Mouse (Mus musculus): ENCODE measurements at regions not wholly inside any gene's neighbourhood (a gene's known extent, or its start where the extent isn't known, plus 50 kb on each side); places are given as distances from the start of the nearest gene placed in this dataset.

- no peak for ATAC-seq
- H3K4me1 ChIP-seq: no peaks in the 10 kb centered on the region
- H3K4me3 ChIP-seq: no peak overlapping the region
- no peaks in the 10 kb centered on the region for H3K36me3 ChIP-seq (ENCODE audit: poor library complexity, severe bottlenecking)
- 51% methylated on average over 2 of the region's 2 CpGs for WGBS
- no peak overlapping the region for H3K27ac ChIP-seq
- H3K9ac ChIP-seq: no peak overlapping the region
- H3K4me2 ChIP-seq: no peak overlapping the region
- H3K9me3 ChIP-seq (replicated peaks): no peaks in the 10 kb centered on the region
- no peaks in the 10 kb centered on the region for H3K27me3 ChIP-seq
Measured at GRCm38 (mm10) chr17:52084455-52084854, 251.4 kb upstream of the Satb1 start.

- no peak for ATAC-seq
Measured at GRCm38 (mm10) chr17:52079316-52079715, 246.2 kb upstream of the Satb1 start.

GRCm38 (mm10) chr17:52078496-52078895 lies 245.4 kb upstream of the Satb1 start:
- Histone ChIP-seq H3K9me3 (replicated peaks) (no peaks in the 10 kb centered on the region), H3K4me2 (no peak overlapping the region), H3K4me3 (no peak overlapping the region), H3K36me3 (ENCODE audit: poor library complexity, severe bottlenecking) (no peaks in the 10 kb centered on the region), H3K27ac (no peak overlapping the region), H3K4me1 (no peaks in the 10 kb centered on the region), H3K9ac (no peak overlapping the region), H3K27me3 (no peaks in the 10 kb centered on the region)
- 61% methylated on average over 8 of the region's 8 CpGs for WGBS
- peak; percentile 74 for ATAC-seq

More at GRCm38 (mm10) chr17:52079316-52079715, 246.2 kb upstream of the Satb1 start:
- H3K27me3 ChIP-seq: no peaks in the 10 kb centered on the region
- no peak overlapping the region for H3K27ac ChIP-seq
- 85% methylated on average over 7 of the region's 7 CpGs for WGBS
- no peak overlapping the region for H3K4me2 ChIP-seq
- H3K4me3 ChIP-seq: no peak overlapping the region
- H3K9me3 ChIP-seq (replicated peaks): no peaks in the 10 kb centered on the region
- H3K4me1 ChIP-seq: no peaks in the 10 kb centered on the region
- H3K9ac ChIP-seq: no peak overlapping the region
- H3K36me3 ChIP-seq (ENCODE audit: poor library complexity, severe bottlenecking): no peaks in the 10 kb centered on the region

GRCm38 (mm10) chr17:52077951-52078350 lies 244.9 kb upstream of the Satb1 start:
- Histone ChIP-seq H3K4me1 (no peaks in the 10 kb centered on the region), H3K4me3 (no peak overlapping the region), H3K36me3 (ENCODE audit: poor library complexity, severe bottlenecking) (no peaks in the 10 kb centered on the region), H3K27me3 (no peaks in the 10 kb centered on the region), H3K9me3 (replicated peaks) (no peaks in the 10 kb centered on the region), H3K4me2 (no peak overlapping the region), H3K27ac (no peak overlapping the region), H3K9ac (no peak overlapping the region)
- whole genome bisulfite sequencing: 89% methylated on average over 4 of the region's 4 CpGs
- ATAC-seq: 0 out of 2 replicates have a peak, but pooled peaks have one; percentile 41

- no peak overlapping the region for H3K4me3 ChIP-seq
- no peaks in the 10 kb centered on the region for H3K27me3 ChIP-seq
- WGBS: 88% methylated on average over 2 of the region's 2 CpGs
- H3K4me1 ChIP-seq: no peaks in the 10 kb centered on the region
- no peak overlapping the region for H3K4me2 ChIP-seq
- H3K9ac ChIP-seq: no peak overlapping the region
- H3K36me3 ChIP-seq (ENCODE audit: poor library complexity, severe bottlenecking): no peaks in the 10 kb centered on the region
- H3K9me3 ChIP-seq (replicated peaks): no peaks in the 10 kb centered on the region
- no peak overlapping the region for H3K27ac ChIP-seq
- no peak for ATAC-seq
Measured at GRCm38 (mm10) chr17:52076746-52077145, 243.7 kb upstream of the Satb1 start.

GRCm38 (mm10) chr17:52067721-52068120 lies 234.6 kb upstream of the Satb1 start:
- Histone ChIP-seq H3K27me3 (no peaks in the 10 kb centered on the region), H3K27ac (no peak overlapping the region), H3K36me3 (ENCODE audit: poor library complexity, severe bottlenecking) (no peaks in the 10 kb centered on the region), H3K9ac (no peak overlapping the region), H3K4me2 (no peak overlapping the region), H3K9me3 (replicated peaks) (no peaks in the 10 kb centered on the region), H3K4me3 (no peak overlapping the region), H3K4me1 (no peaks in the 10 kb centered on the region)
- no peak for ATAC-seq
- 92% methylated on average over 2 of the region's 2 CpGs for WGBS

- WGBS: 93% methylated on average over 5 of the region's 5 CpGs
- ATAC-seq: no peak
- no peak overlapping the region for H3K9ac ChIP-seq
Measured at GRCm38 (mm10) chr17:52064618-52065017, 231.5 kb upstream of the Satb1 start.

GRCm38 (mm10) chr17:52063121-52063520 lies 230.0 kb upstream of the Satb1 start:
- H3K4me3 ChIP-seq: no peak overlapping the region
- no peaks in the 10 kb centered on the region for H3K4me1 ChIP-seq
- no peak for ATAC-seq
- H3K9ac ChIP-seq: no peak overlapping the region
- H3K27me3 ChIP-seq: no peaks in the 10 kb centered on the region
- no peaks in the 10 kb centered on the region for H3K9me3 ChIP-seq (replicated peaks)
- no peak overlapping the region for H3K27ac ChIP-seq
- no peak overlapping the region for H3K4me2 ChIP-seq
- WGBS: 86% methylated on average over 4 of the region's 4 CpGs
- no peaks in the 10 kb centered on the region for H3K36me3 ChIP-seq (ENCODE audit: poor library complexity, severe bottlenecking)

More at GRCm38 (mm10) chr17:52064618-52065017, 231.5 kb upstream of the Satb1 start:
- Histone ChIP-seq H3K4me1 (no peaks in the 10 kb centered on the region), H3K27ac (no peak overlapping the region), H3K9me3 (replicated peaks) (no peaks in the 10 kb centered on the region), H3K36me3 (ENCODE audit: poor library complexity, severe bottlenecking) (no peaks in the 10 kb centered on the region), H3K4me2 (no peak overlapping the region), H3K27me3 (no peaks in the 10 kb centered on the region), H3K4me3 (no peak overlapping the region)

GRCm38 (mm10) chr17:52062096-52062665 lies 229.1 kb upstream of the Satb1 start:
- ATAC-seq: no peak
- no peak overlapping the region for H3K4me3 ChIP-seq
- H3K4me2 ChIP-seq: no peak overlapping the region
- WGBS: 87% methylated on average over 11 of the region's 11 CpGs
- no peak overlapping the region for H3K27ac ChIP-seq
- H3K27me3 ChIP-seq: no peaks in the 10 kb centered on the region
- H3K9me3 ChIP-seq (replicated peaks): no peaks in the 10 kb centered on the region
- no peak overlapping the region for H3K9ac ChIP-seq
- H3K36me3 ChIP-seq (ENCODE audit: poor library complexity, severe bottlenecking): no peaks in the 10 kb centered on the region
- no peaks in the 10 kb centered on the region for H3K4me1 ChIP-seq

GRCm38 (mm10) chr17:52036479-52036878 lies 203.4 kb upstream of the Satb1 start:
- no peaks in the 10 kb centered on the region for H3K36me3 ChIP-seq (ENCODE audit: poor library complexity, severe bottlenecking)
- H3K4me2 ChIP-seq: no peak overlapping the region
- H3K9ac ChIP-seq: no peak overlapping the region
- no peak overlapping the region for H3K27ac ChIP-seq
- H3K4me1 ChIP-seq: no peaks in the 10 kb centered on the region
- H3K9me3 ChIP-seq (replicated peaks): no peaks in the 10 kb centered on the region
- H3K27me3 ChIP-seq: no peaks in the 10 kb centered on the region
- ATAC-seq: no peak
- H3K4me3 ChIP-seq: no peak overlapping the region
- 90% methylated on average over 4 of the region's 4 CpGs for WGBS

GRCm38 (mm10) chr17:52031079-52031478 lies 198.0 kb upstream of the Satb1 start:
- Histone ChIP-seq H3K27me3 (no peaks in the 10 kb centered on the region), H3K4me1 (no peaks in the 10 kb centered on the region), H3K9me3 (replicated peaks) (no peaks in the 10 kb centered on the region), H3K4me3 (no peak overlapping the region), H3K9ac (no peak overlapping the region), H3K36me3 (ENCODE audit: poor library complexity, severe bottlenecking) (no peaks in the 10 kb centered on the region), H3K4me2 (no peak overlapping the region), H3K27ac (no peak overlapping the region)
- ATAC-seq: no peak
- WGBS: 93% methylated on average over 8 of the region's 8 CpGs

- no peaks in the 10 kb centered on the region for H3K36me3 ChIP-seq (ENCODE audit: poor library complexity, severe bottlenecking)
- 0 out of 2 replicates have a peak, but pooled peaks cover 7% of the 10 kb centered on the region for H3K4me1 ChIP-seq
- H3K9ac ChIP-seq: no peak overlapping the region
- no peak overlapping the region for H3K4me3 ChIP-seq
- H3K9me3 ChIP-seq (replicated peaks): no peaks in the 10 kb centered on the region
- ATAC-seq: no peak
- H3K27ac ChIP-seq: no peak overlapping the region
- H3K27me3 ChIP-seq: no peaks in the 10 kb centered on the region
- no peak overlapping the region for H3K4me2 ChIP-seq
- WGBS: 41% methylated on average over 8 of the region's 8 CpGs
Measured at GRCm38 (mm10) chr17:51986920-51987319, 153.8 kb upstream of the Satb1 start.

GRCm38 (mm10) chr17:51986212-51986611 lies 153.1 kb upstream of the Satb1 start:
- H3K4me1 ChIP-seq: 0 out of 2 replicates have a peak, but pooled peaks cover 7% of the 10 kb centered on the region
- no peak overlapping the region for H3K4me3 ChIP-seq
- no peak overlapping the region for H3K27ac ChIP-seq
- no peaks in the 10 kb centered on the region for H3K27me3 ChIP-seq
- WGBS: 72% methylated on average over 14 of the region's 14 CpGs
- no peak overlapping the region for H3K4me2 ChIP-seq
- no peaks in the 10 kb centered on the region for H3K36me3 ChIP-seq (ENCODE audit: poor library complexity, severe bottlenecking)
- peak; percentile 13; the same call in 1 of the 2 replicates for ATAC-seq
- no peak overlapping the region for H3K9ac ChIP-seq
- H3K9me3 ChIP-seq (replicated peaks): no peaks in the 10 kb centered on the region

Data from forebrain, embryonic 13.5 days (tissue).